Mouse (Mus musculus) forebrain, embryonic 16.5 days (tissue): ENCODE results near the gene Rabep1. TPM values are rescaled to one million over a fixed set of nuclear protein-coding genes. Genes with fewer than 3 reads are reported as not detected.
"Not testable (repeated sequence)": the region's sequence is repeated elsewhere in the genome, so short reads cannot be mapped to it uniquely, and the experiment has no call there.

Experiments used
- ATAC-seq: fragments of 200-750 bp; cut with Nextera tagmentation; 2 replicates; pipeline ENCODE4 v1.8.0; 2017; ENCODE audit warnings: mild to moderate bottlenecking, moderate library complexity
- H3K27ac ChIP-seq: fragments of 300-500 bp; sonication (generic); 2 replicates; pipeline ENCODE4 v1.5.1; 2014; ENCODE audit warnings: low read length, control low read depth
- H3K27me3 ChIP-seq: fragments of 300-500 bp; sonication (generic); replicated peaks from 2 replicates; pipeline ENCODE4 v1.6.1; 2014; ENCODE audit warnings: low read length; ENCODE audit not compliant: control insufficient read depth, insufficient read depth
- H3K36me3 ChIP-seq: fragments of 300-500 bp; sonication (generic); 2 replicates; pipeline ENCODE4 v1.6.1; 2014; ENCODE audit not compliant: control insufficient read depth, insufficient read depth
- H3K4me1 ChIP-seq: fragments of 300-500 bp; sonication (generic); replicated peaks from 2 replicates; pipeline ENCODE4 v1.6.1; 2014; ENCODE audit warnings: low read length; ENCODE audit not compliant: control insufficient read depth, insufficient read depth
- H3K4me2 ChIP-seq: fragments of 300-500 bp; sonication (generic); 2 replicates; pipeline ENCODE4 v1.6.1; 2014; ENCODE audit warnings: mild to moderate bottlenecking, low read length, control low read depth
- H3K4me3 ChIP-seq: fragments of 300-500 bp; sonication (generic); replicated peaks from 2 replicates; pipeline ENCODE4 v1.5.1; 2014; ENCODE audit warnings: mild to moderate bottlenecking, low read length, control low read depth
- H3K9ac ChIP-seq: fragments of 300-500 bp; sonication (generic); replicated peaks from 2 replicates; pipeline ENCODE4 v1.6.1; 2014; ENCODE audit warnings: low read depth, low read length, control low read depth
- H3K9me3 ChIP-seq: fragments of 300-500 bp; sonication (generic); 2 replicates; pipeline ENCODE4 v1.6.1; 2016; ENCODE audit warnings: low read length; ENCODE audit not compliant: control insufficient read depth
- WGBS: fragments of 180-500 bp; shearing (Covaris S2); extraction: QIAGEN DNeasy Blood & Tissue Kit; methylation state at CpG from one replicate; pipeline ENCODE4 v1.1.7; 2014; 5-methylcytosine and 5-hydroxymethylcytosine counted together
- polyA plus RNA-seq: library from polyadenylated mRNA; unstranded; fragments of >200 nt; fragmentation: Nextera tagmentation; extraction: Ambion mirVana; gene quantifications from 2 replicates; pipeline ENCODE4 v1.2.1, GENCODE M21; 2015

The Rabep1 gene
- polyA plus RNA-seq, 1 experiment from 2014 or later = 77.9 TPM

DNA sequence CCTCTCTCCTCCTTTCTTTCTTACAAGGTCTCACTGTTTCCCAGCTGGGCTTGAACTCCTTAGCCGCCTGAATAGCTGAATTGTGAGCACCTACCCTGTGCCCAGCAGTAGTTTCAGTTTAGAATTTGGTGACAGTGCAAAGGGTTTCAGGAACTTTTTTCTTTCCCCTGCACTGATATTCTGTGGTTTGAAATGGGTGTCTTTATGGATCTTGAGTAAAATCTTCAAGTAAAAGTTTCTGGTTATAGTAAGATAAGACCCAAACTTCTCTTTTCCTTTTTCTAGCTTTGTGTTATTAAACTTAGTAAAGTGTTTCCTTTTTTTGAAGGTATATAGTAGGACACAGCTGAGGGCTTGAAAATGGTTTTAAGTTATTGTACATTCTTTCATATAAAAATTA is 26.5 kb downstream of the Rabep1 start:
- no peaks in the 10 kb centered on the region for H3K9me3 ChIP-seq
- H3K27me3 ChIP-seq = no peaks in the 10 kb centered on the region
- WGBS = 73% methylated on average over 1 of the region's 1 CpGs
- H3K4me2 ChIP-seq = no peak overlapping the region
- H3K36me3 ChIP-seq = no peaks in the 10 kb centered on the region
- H3K4me3 ChIP-seq = no peak overlapping the region
- ATAC-seq = no peak
- no peaks in the 10 kb centered on the region; the same call in 1 of the 2 replicates for H3K4me1 ChIP-seq
- H3K27ac ChIP-seq = no peak overlapping the region
- no peak overlapping the region for H3K9ac ChIP-seq

DNA sequence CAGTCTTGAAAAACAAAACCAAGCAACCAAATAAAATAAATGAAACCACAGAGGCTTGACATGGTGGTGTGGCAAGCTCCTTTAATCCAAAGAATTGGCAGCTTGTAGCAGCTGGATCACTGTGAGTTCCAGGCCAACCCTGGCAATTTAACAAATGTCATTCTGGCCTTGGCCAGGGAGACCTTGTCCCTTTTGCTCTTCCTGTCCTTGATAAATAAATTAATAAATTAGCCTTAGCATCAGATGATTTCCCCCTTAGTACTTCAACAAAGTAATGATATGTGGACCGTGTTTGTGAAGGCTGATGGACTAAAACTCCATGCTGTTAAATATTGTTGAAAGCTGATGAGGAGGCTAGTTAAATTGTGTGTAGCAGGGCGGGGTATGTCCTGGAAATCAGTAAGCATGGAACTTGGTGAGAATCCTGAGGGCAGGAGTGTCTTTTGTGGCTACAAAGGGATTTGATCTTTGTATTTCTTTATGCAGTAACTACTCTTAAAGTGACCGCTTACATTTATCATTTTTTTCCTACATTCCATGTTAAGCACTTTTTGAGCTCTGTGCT is 27.3 kb downstream of the Rabep1 start:
- H3K27ac ChIP-seq = no peak overlapping the region
- H3K9me3 ChIP-seq = no peaks in the 10 kb centered on the region
- no peak overlapping the region for H3K4me2 ChIP-seq
- 92% methylated on average over 3 of the region's 3 CpGs for WGBS
- ATAC-seq = no peak
- no peak overlapping the region for H3K4me3 ChIP-seq
- H3K9ac ChIP-seq = no peak overlapping the region
- no peaks in the 10 kb centered on the region for H3K27me3 ChIP-seq
- H3K36me3 ChIP-seq = no peaks in the 10 kb centered on the region
- no peaks in the 10 kb centered on the region; the same call in 1 of the 2 replicates for H3K4me1 ChIP-seq

DNA sequence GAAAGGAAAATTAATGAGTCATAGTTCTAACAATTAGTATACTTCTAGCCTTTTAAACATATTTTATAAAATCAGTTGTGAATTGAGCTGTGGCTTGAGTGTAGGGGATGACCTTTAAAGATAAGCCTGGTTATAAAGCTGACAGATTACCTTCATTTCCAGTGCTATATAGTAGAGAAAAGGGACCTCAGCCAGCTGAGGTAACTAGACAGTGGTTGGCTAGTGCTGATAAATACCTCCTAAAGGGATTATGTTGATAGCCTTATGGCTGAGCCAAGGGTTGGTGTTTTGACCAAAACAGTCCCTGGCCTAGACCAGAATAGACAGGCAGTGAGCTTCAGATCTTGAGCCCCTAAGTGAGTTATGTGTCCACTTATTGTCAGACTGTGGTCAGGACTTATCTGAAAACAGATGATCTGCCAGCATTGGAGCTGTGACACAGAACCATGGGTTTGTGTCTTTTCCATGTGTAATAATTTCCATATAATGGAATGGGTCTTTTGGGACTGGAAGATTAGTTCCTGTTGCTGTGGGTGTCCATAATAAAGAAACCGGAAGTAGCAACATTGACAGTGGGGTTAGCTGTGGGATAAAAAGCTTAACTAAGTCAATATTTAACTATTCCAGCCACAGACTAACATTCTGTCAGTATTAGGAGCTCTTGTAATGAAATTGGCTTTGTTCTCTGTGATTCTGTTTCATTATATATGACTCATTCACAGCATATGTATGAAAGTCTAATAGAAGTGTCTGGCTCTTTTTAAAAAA is 29.5 kb downstream of the Rabep1 start:
- 91% methylated on average over 1 of the region's 1 CpGs for WGBS
- Histone ChIP-seq H3K9me3 (no peaks in the 10 kb centered on the region), H3K27me3 (no peaks in the 10 kb centered on the region), H3K4me1 (no peaks in the 10 kb centered on the region; the same call in 1 of the 2 replicates), H3K4me2 (no peak overlapping the region), H3K4me3 (no peak overlapping the region), H3K27ac (no peak overlapping the region), H3K9ac (no peak overlapping the region), H3K36me3 (no peaks in the 10 kb centered on the region)
- no peak for ATAC-seq

DNA sequence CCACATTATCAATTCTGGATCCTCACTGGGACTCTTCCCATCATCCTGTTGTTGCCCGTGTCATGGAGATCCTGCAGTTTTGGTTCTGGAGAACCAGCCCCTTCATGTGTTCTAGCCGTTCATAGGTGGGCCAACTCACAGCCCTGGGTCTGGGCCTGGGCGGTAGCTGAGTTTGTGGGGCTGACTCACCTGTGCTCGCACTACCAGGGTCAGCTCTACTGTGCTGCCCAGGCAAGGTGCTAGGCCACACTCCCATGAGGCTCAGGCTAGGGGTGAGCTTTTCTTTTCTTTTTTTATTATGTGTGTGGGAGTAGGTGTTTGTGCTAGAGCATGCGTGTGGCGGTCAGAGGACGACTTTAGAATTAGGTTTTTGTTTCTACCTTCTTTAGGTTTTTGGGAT is 33.1 kb downstream of the Rabep1 start:
- H3K9ac ChIP-seq = no peak overlapping the region
- H3K9me3 ChIP-seq = no peaks in the 10 kb centered on the region
- H3K27me3 ChIP-seq = no peaks in the 10 kb centered on the region
- 97% methylated on average over 7 of the region's 7 CpGs for WGBS
- no peak overlapping the region for H3K27ac ChIP-seq
- H3K4me1 ChIP-seq = no peaks in the 10 kb centered on the region; the same call in 1 of the 2 replicates
- H3K4me2 ChIP-seq = no peak overlapping the region
- H3K4me3 ChIP-seq = no peak overlapping the region
- no peaks in the 10 kb centered on the region for H3K36me3 ChIP-seq
- no peak for ATAC-seq

DNA sequence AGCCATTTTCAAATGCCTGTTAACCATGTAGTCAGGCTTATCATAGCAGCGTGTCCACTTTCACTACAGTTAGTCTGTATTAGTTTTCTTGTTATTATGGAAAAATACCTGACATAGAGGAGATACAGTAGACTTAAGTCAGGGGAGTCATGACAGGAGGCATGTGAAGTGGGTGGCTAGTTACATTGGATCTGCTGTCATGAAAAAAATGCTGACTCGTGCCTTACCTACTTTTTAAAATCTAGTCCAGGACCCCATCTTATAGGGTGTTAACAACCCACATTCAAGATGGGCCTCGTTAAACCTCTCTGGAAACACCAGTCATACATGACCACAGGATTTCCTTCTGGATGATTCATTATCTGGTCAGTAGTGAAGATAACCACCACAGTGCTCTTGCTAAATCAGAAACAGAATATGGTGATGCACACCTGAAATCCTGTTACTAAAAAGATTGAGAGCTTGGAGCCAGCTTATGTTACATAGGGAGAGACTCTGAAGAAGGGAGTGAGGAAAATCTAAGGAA is 38.4 kb downstream of the Rabep1 start:
- Histone ChIP-seq H3K27me3 (no peaks in the 10 kb centered on the region), H3K4me2 (no peak overlapping the region), H3K27ac (no peak overlapping the region), H3K9ac (no peak overlapping the region), H3K36me3 (peaks cover 10% of the 10 kb centered on the region), H3K4me3 (no peak overlapping the region), H3K4me1 (no peaks in the 10 kb centered on the region), H3K9me3 (no peaks in the 10 kb centered on the region)
- ATAC-seq = no peak
- 92% methylated on average over 3 of the region's 3 CpGs for WGBS

DNA sequence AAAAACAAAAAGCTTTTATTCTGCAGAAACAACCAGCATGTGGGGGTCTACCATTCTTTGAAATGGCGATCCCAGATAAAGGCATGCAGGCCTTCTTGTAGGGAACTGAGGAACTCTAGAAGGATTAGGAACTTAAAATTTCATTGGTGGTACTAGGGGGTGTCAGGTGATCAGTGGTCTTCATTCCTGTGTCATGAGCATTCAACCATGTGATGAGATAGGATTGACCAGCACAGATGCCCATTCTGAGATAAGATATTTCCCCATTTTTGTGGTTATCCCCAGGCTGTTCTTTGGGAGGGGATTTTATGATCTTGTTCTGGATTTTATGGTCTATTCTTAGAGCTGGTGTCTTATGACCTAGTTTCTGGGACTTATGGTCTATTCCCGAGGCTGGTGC is 46.1 kb downstream of the Rabep1 start:
- H3K4me3 ChIP-seq = no peak overlapping the region
- H3K4me1 ChIP-seq = no peaks in the 10 kb centered on the region
- H3K27me3 ChIP-seq = no peaks in the 10 kb centered on the region
- H3K4me2 ChIP-seq = no peak overlapping the region
- 90% methylated on average over 2 of the region's 2 CpGs for WGBS
- no peak overlapping the region for H3K27ac ChIP-seq
- ATAC-seq = no peak
- no peak overlapping the region for H3K9ac ChIP-seq
- H3K9me3 ChIP-seq = no peaks in the 10 kb centered on the region
- peaks cover 14% of the 10 kb centered on the region for H3K36me3 ChIP-seq

DNA sequence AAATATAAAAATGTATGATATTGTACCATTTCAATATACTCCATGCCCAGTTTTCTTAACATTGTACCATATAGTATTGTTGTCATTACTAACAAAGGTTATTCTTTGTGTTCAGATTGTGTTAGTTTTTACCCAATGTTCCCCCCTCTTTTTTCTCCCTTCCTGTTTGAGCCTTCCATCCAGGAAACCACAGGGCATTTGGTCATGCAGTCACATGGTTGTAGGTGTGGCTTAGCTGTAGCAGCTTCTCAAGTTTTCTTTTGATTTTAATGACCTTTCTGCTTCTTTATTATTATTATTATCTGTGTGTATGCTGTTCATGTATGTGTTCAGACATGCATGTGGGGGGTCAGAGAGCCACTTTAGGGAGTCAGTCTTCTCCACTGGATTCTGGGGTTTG is 47.0 kb downstream of the Rabep1 start:
- no peak overlapping the region for H3K9ac ChIP-seq
- no peak overlapping the region for H3K4me2 ChIP-seq
- peaks cover 13% of the 10 kb centered on the region for H3K36me3 ChIP-seq
- H3K9me3 ChIP-seq = no peaks in the 10 kb centered on the region
- H3K27ac ChIP-seq = no peak overlapping the region
- H3K4me1 ChIP-seq = no peaks in the 10 kb centered on the region
- no peaks in the 10 kb centered on the region for H3K27me3 ChIP-seq
- no peak for ATAC-seq
- H3K4me3 ChIP-seq = no peak overlapping the region

DNA sequence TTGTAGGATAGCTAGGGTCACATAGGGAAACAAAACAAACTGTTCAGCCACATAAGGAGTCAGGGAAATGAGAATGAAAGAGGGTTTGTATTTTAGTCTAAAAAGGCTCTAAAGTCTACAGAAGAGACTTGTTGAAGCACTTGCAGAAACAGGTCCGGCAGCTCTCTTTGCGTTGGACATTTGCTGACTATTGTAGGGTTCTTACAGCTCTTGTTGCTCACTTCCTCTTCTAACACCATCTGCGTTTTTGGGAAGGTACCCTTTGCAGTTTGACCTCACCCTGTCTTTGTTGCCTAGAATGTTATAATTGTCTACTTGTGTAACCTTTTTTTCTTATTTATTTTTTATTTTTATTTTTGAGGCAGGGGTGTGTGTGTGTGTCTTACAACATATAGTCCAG is 53.1 kb downstream of the Rabep1 start:
- Histone ChIP-seq H3K4me2 (no peak overlapping the region), H3K9ac (no peak overlapping the region), H3K4me3 (no peak overlapping the region), H3K9me3 (no peaks in the 10 kb centered on the region), H3K27ac (no peak overlapping the region), H3K36me3 (peaks cover 15% of the 10 kb centered on the region), H3K27me3 (no peaks in the 10 kb centered on the region), H3K4me1 (no peaks in the 10 kb centered on the region)
- 93% methylated on average over 3 of the region's 3 CpGs for WGBS
- ATAC-seq = no peak

DNA sequence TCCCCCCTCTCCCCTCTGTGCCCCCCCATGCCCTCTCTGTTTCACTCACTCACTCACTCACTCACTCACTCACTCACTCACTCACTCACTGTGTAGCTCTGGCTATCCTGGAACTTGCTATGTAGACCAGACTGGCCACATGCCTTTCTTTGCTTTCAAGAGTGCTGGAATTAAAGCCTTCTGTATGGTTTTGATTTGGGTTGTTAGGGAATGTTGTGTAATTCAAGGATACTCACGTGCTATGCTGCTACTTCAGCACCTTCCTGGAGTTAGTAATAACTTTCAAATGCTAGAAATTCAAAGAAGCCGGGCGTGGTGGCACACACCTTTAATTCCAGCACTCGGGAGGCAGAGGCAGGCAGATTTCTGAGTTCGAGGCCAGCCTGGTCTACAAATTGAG is 53.6 kb downstream of the Rabep1 start:
- H3K9me3 ChIP-seq, ATAC-seq, H3K4me3 ChIP-seq, H3K4me1 ChIP-seq, H3K4me2 ChIP-seq, H3K27me3 ChIP-seq, H3K9ac ChIP-seq, H3K27ac ChIP-seq: not testable (repeated sequence)
- WGBS = 93% methylated on average over 5 of the region's 5 CpGs
- peaks cover 15% of the 10 kb centered on the region for H3K36me3 ChIP-seq
